Mouse (Mus musculus): ENCODE measurements around the gene Ehmt1. TPM values are rescaled to one million over a fixed set of nuclear protein-coding genes. Genes with fewer than 3 reads are reported as not detected.

The Ehmt1 gene
- total RNA-seq, 2 experiments from 2014 or later, result 26.2 to 49.7 TPM

DNA sequence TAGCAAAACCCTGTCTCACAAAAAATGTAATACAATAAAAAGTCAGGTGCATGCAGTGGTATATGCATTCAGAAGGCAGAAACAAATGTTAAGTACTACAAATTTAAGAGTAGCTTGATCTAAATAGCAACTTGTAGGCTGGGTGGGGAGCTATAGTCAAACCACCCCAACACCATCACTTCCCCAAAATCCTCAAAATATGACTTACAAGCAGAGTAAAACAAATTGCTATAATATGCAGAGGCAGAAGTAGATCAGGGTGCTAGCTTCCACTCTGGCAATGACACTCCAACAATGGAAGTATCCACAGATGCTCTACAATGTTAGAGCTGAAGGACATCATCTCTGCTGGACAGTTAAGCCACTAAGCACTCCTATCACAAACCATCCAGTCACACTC lies 6.8 kb downstream of the Ehmt1 start:
- ATAC-seq (ENCODE audit: poor library complexity, severe bottlenecking), result no peak

DNA sequence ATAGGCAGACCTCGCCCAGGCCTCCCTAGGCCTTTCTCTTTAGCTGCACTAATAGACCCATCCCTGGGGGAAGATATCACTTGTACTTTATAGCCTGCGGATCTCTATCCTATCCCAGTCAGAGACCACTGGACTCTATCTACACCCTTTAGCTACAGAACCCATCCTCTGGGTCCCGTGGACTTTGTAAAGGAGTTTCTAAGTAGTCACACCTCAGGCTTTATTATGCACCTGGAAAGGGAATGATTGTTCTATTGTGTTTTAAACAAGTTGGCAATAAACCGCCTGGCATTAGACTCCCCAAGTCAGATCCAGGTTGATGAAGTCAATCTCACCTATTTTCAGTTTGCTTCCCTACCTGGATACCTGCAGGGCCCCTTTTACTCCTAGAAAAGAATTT lies 7.2 kb downstream of the Ehmt1 start:
- no peak for ATAC-seq (ENCODE audit: poor library complexity, severe bottlenecking)

DNA sequence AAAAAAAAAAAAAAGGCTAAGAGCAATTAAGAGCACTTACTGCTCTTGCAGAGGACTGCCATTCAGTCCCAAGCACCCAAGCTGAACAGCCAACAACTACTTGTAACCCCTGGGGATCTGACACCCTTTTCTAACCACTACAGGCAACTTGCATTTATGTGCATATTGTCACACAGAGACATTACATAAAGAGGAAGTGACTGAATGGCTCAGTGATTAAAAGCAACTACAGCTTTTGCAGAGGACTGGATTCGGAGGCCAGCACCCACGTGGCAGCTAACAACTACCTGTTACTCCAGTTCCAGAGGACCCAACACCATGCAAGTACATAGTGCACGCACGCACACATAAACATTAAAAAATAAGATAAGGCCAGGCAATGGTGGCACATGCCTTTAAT lies 8.9 kb downstream of the Ehmt1 start:
- peak; percentile 63 for ATAC-seq (ENCODE audit: poor library complexity, severe bottlenecking)

DNA sequence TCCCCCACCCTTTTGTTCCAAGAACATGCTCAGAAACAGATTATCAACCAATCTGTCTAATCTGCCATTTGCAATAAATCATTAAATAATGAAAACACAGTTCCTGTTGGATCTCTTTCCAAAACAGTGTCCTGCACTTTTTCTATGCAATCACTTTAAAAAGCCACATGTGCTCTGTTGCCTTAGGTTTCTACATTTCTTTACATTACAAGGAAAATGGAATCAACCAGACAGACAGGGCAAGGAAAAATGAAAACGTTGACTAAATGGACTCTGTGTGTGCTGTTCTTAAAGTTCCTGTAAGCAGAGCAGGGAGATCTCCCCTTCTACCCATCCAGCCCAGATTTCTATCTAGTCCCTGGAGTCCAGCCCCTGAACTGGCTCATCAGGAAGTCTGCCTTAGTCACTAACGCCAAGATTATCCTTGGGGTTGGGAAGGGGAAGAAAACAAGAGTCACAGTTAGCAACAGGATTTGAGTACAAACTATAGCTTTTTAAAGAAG lies 13.7 kb downstream of the Ehmt1 start:
- no peak for ATAC-seq (ENCODE audit: poor library complexity, severe bottlenecking)

DNA sequence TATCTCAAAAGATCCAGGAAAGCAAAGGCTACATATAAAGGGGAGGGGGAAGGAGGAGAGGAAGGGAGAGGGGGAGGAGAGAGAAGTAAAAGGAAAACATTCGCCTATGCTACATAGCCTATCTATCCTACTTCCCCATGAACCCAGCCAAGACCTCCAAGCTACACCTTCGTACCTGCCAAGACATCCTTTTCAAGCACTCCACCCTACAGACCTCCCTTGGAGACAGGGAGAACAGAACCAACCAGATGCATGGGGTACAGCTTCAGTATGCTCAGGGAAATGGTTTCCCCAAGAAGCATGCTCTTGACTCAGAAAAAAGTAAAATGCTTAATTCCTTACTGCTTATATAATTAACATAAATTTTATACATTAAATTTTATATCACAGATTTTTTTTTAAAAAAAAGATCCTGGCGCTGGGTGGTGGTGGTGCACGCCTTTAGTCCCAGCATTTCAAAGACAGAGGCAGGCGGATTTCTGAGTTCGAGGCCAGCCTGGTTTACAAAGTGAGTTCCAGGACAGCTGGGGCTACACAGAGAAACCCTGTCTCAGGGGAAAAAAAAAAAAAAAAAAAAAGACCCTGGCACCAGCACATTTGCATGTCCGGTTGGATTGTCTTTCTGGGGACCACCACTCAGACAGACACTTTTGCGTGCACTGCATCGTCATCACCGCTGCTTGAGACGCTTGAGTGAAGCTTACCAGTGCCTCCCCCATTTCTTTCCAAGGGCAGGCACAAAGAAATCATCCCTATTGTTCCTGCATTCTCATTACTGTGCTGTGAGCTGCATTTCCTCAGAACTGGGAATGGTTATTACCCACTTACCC lies 14.4 kb downstream of the Ehmt1 start:
- no peak for ATAC-seq (ENCODE audit: poor library complexity, severe bottlenecking)

DNA sequence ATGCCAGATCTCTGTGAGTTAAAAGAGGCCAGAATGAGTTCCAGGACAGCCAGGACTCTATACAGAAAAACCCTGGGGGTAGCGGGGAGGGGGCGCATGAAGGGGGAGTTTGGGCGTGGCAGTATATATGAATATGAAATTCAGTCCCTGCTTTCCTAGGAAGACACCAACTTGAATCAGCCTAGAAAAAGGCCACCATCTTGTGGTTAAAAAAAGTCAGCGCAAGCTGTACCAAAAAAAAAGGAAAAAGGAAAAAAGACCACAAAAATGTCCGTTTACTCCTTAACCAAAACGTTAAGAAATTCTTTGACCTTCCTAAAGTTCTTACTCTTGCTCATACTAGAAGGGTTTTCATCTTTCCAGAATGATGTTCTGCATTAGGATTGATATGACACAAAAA lies 16.4 kb downstream of the Ehmt1 start:
- ATAC-seq (ENCODE audit: poor library complexity, severe bottlenecking), result no peak

DNA sequence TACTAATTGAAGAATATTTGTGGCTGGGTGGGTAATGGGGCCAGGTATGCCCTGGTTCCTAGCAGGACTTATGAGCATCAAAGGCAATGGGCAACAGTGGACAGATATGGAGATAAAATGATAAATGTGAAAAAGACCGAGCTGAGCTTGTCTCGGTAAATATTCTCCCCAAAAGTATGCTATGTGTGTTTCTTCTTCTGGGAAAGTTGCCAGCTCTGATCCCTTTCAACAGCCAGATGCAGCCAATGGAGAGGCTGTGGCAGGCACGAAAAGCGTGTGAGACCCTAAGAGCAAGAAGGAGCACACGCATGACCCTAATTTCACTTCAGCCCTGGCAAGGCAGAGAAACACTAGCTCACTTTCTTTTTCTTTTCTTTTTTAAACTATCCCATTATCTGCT lies 18.4 kb downstream of the Ehmt1 start:
- no peak for ATAC-seq (ENCODE audit: poor library complexity, severe bottlenecking)

DNA sequence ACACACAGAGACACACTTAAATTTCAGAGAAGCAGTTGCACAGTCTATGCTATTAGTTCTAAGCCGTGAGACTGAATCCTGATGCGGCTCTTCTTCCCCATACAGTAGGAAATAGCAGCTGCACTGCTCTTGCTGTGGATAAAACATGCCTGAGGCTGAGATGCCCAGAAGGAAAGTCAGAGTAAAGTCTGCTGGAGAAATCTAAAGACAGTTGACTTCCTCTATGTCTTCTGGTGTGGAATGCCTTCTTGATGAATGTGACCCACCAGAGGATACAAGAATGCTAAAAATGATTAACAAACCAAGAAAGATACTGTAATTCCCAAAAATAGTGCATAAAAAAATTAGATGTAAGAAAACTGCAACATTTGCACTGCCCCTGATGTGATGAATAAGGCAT lies 20.1 kb downstream of the Ehmt1 start:
- ATAC-seq (ENCODE audit: poor library complexity, severe bottlenecking), result no peak

DNA sequence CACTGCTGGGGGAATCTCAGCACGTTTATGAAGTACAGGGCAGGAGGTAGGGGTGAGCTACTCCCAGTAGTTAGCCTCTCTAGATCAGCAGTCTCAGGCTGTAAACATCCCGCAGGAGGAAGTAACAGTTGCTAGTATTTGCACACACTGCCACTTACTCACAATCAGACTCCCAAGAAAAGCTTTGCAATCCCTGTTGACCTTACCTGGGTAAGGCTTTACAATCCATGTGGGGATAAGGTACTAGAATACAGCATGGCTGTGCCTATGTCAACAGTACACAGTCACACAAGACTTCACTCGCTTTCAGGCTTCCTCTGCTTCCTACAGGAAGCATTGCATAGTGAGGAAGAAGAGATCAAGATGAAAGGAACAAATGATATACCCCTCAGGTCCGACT lies 22.7 kb downstream of the Ehmt1 start:
- no peak for ATAC-seq (ENCODE audit: poor library complexity, severe bottlenecking)

DNA sequence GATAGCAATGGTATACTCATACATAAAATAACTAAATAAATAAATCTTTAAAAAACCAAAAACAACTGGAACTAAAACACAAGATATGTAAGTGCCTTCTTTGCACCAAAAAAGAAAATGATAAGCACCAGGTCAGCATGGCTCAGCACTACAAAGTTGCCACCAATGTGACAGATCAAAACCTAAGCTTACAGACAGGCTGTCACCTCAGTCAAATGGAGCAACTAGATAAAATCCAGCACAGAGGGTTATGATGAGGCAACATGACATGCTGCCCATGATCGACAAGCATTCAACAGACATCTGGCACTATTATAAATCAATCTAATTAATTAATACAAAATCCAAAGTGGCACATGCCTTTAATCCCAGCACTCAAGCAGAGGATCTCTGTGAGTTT lies 25.2 kb downstream of the Ehmt1 start:
- no peak for ATAC-seq (ENCODE audit: poor library complexity, severe bottlenecking)

DNA sequence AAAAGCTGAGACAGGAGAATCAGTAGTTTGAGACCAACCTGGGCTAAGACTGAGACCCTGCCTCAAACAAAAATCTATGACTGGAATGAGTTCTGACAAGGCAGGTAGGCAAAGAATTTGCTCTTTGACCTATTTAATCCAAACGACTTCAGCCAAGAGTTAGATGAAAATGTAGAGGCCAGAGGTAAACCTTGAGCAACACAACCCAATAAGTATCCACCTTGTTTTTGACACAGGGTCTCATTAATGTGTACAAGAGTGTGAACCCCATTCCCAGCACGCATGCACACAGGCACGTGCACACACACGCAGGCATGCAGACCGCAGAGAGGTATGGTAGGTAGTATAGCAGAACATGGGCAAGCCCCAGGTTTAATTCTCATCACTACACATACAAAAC lies 27.1 kb downstream of the Ehmt1 start:
- ATAC-seq (ENCODE audit: poor library complexity, severe bottlenecking), result no peak

DNA sequence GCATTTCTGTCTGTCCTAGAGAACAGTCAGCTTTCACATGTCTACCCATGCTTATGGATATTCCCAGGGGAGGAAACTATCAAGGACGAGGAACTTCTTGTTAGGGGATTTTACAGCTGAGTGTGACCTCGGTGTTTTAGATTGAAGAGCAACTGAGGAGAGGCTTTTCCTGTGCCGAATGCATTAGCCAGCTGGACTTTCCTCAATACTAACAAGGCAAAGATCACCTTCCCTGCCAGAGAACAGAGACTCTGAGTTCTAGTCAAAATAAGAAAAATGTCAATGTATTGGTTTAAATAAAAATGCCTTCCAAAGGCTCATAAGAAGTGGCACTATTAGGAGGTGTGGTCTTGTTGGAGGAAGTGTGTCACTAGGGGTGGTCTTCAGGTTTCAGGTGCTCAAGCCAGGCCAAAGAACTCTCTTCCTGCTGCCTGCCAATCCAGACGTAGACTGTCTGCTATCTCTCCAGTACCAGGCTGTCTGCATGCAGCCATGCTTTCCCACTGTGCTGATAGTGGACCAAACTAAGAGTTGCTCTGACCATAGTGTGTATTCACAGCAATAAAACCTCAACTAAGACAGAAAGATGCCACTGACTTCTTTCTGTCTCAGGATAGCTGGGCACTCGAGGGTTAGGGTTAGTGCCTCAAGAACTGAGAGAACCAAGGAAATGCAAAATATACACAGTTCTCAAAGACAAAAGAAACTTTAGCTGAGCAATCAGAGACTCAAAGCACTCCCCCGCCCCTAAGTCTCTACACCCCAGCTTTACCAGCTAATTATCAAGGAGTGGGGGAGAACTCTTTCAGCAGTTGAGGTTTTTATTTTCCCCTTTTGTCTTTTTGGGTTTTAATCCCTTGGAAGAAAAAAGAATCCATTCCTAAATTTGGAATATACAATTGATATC lies 28.6 kb downstream of the Ehmt1 start:
- ATAC-seq (ENCODE audit: poor library complexity, severe bottlenecking), result no peak

DNA sequence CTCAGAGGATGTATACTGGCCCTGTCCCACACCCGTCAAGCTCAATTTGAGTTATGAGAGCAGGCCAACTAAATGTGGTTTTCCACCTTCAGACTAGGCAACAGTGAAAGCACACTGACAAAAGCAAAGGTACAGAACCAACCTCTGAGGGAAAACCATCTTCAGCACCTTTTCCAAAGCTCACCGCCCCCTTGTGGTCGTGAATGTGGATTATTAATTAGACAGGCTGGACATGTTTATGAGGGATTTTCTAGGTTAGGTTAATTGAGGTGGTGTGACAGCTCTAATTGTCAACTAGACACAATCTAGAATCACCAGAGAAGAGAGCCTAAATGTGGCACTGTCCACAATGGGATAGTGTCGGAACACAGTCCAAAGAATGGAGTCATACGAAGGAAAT lies 30.5 kb downstream of the Ehmt1 start:
- no peak for ATAC-seq (ENCODE audit: poor library complexity, severe bottlenecking)

DNA sequence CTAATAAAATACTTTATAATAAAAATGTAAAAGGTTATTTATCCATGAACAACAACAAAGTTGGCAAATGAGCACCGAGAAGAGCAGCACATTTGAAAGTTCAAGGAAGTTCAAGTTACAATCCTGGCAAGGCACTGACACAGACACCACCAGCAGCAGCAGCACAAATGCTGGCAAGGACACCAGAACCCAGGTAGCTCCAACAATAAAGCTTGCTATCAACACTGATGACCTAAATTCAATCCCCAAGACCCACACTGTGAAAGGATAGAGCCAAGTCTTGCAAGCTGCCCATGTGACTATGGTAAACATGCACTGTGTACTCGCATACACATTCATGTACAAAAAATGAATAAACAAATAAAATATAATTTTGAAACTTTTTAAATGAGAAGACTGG lies 38.7 kb downstream of the Ehmt1 start:
- no peak for ATAC-seq (ENCODE audit: poor library complexity, severe bottlenecking)

DNA sequence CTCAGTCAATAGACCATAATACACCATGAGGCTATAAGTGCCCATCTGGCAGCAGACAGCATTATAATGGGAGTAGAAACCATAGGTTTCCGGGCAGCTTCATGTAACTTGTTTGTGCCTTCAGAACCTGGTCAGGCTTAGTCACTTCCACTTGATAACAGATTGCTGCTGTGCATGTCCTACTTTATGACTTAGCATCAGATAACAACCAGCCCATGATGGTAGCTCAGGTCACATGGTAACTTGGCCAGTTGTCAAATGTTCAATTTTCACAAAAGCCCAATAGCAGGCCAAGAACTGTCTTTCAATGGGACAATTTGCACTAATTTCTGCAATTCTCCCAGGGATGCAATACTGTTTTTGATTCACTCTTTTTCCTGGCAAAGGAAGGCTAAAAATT lies 48.5 kb downstream of the Ehmt1 start:
- ATAC-seq (ENCODE audit: poor library complexity, severe bottlenecking), result no peak

DNA sequence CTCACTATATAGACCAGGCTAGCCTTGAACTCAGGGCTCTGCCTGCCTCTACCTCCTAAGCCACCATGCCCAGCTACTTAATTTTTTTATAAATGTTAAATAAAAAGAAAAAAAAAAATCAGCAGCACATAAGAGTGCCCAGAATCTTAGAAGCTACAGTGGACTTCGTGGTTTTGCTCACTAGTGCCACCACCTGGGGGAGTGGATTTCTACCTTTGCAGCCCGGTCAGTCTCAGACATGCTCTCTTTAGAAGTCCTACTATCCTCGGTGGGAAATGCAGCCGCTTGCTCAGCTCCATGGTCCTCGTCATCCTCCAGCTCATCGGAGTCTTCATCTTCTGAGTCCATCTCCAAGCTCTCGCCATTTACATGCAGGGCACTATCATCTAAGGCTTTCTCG lies 56.4 kb downstream of the Ehmt1 start:
- no peak for ATAC-seq (ENCODE audit: poor library complexity, severe bottlenecking)

DNA sequence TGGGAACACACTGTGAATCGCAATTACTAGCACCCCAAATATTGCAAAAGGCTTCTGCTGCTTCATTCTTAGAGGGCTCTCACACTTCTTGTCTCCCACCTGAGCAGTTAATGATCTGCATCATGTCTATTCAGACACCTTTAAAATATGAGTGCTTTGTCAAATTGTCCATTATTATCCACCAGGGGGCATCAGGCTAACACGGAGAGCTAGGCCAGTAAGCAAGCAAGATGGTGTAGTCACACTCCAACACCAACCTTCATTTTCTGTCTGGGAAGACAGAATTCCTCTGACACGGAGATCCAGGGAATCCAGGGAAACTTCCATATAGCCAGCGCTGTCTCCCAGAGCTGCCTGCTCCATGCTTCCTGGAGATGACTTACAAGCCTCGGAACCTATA lies 67.0 kb downstream of the Ehmt1 start:
- ATAC-seq (ENCODE audit: poor library complexity, severe bottlenecking), result peak; percentile 40; the same call in 1 of the 2 replicates

DNA sequence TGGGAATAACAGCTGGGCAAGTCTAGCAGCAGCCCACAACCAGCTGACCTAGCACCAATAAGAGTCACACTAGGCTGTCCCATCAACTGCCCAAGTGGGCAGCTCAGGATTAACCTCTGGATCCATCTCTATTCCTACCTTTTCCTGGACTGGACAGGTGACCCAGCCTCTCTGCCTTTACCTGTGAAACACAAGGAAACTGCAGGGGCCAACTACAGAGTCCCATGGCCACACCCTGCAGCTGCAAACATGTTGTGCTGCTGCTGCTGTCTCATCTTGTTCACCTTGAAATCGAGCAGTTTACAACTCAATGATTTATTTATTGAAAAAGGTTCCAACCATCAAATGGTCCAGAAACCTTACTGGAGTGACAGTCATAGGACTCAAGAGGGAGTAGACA lies 72.9 kb downstream of the Ehmt1 start:
- no peak for ATAC-seq (ENCODE audit: poor library complexity, severe bottlenecking)

DNA sequence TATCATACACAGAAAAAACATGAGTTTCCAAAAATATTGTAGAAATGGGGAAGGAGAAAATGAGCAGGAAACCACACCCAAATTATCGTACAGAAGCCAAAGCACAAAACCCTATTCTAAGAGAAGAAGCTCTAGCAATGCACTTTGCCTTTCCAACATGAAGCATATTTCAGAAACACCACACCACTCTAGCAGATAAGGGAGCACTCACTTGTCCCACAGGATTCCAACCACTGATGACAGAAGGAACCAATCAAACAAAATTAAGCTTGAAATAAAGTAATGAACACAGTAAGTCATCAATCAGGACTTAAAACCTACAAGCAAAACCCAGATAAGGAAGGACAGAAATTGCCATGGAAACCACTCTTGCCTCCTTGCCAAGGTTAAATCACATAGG lies 74.2 kb downstream of the Ehmt1 start:
- no peak for ATAC-seq (ENCODE audit: poor library complexity, severe bottlenecking)

DNA sequence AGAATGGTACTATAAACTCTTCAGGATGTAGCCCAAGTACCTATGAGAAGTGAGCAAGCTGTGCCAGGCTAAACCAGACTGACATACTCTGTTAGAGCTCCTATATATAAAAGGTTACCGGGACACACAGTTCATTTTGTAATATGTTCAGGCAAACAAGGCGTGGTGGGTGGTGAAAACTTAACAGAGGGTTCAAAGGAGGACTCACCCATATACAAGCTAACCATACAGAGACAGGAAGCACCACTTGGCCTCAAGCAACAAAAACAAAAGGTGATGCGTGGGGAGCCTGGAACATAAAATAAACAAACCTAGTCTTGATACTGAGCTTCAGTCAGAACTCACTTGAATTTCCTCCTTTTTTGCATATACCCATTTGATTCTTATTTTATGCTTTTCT lies 88.8 kb downstream of the Ehmt1 start:
- ATAC-seq (ENCODE audit: poor library complexity, severe bottlenecking), result no peak

DNA sequence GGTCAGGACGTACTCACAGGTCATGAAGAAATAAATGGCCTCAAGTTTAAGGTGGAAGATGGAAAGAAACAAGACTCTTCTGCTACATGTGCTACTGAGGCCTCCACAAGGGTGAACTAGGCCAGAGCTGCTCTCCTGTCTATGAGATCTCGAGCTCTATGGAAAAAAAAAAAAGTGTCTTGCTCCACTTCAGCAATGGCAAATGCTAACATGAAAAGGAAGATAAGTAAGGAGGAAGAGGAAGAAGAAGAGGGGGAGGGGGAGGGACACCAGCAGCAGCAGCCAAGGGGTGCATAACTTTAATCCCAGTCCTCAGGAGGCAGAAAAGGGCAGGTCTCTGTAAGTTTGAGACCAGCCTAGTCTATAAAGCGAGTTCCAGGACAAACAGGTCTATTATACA lies 109.7 kb downstream of the Ehmt1 start:
- no peak for ATAC-seq (ENCODE audit: poor library complexity, severe bottlenecking)

DNA sequence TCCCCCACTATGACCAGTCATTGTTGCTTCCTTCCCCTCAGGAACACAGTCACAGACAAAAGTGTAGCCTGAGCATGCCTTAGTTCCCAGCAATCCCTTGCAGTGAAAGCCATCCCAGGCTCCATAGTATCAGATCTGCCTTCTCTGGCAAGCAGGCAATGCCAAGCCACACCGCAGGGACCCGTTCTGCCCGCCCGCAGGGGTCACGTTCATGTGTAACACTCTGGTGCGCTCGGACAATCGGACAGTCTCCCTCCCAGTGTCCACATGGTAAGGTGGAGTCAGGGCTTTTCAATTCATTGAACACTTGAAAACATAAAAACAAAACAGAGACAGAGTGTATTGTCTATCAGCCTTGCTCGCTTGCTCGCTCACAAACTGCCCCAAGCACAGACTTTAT lies 111.7 kb downstream of the Ehmt1 start:
- ATAC-seq (ENCODE audit: poor library complexity, severe bottlenecking), result no peak
